Mouse (Mus musculus) megakaryocyte, embryonic 14.5 days (primary cell): ENCODE results near the gene Slc34a1.

Experiments
- FLI1 ChIP-seq: IDR thresholded peaks from 2 replicates; pipeline ENCODE4 v1.6.1; 2012; ENCODE audit warnings: low read length, inconsistent platforms, mixed read lengths
- GATA1 ChIP-seq: IDR thresholded peaks from 3 replicates; pipeline ENCODE4 v1.6.1; 2012; ENCODE audit warnings: mixed read lengths, low read length, inconsistent platforms, borderline replicate concordance

DNA sequence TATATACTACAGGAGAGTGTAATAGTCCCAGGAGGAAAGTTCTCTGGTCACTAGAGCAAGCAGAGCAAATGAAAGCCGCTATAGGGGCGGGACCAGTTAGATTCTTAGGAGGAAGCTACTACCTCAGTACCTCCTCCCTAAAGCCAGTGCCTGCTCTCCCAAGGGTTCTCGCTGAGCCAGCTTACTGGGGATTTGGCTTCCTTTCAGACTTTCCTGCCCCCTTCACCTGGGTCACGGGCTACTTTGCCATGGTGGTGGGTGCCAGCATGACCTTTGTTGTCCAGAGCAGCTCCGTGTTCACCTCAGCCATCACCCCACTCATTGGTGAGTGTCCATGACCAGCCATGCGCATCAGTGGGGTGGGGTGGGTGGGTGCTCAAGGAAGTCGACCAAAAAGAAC is 13.8 kb downstream of the Slc34a1 start:
- TF ChIP-seq FLI1 (no peak), GATA1 (no peak)
